Mouse (Mus musculus) left cerebral cortex, adult 18-20 months (tissue): Measurements from ENCODE around the gene Gpr149. TPM values are rescaled to one million over a fixed set of nuclear protein-coding genes. Genes with fewer than 3 reads are reported as not detected.

ENCODE experiments used
- total RNA-seq, 2 experiments: library from RNA; stranded (reverse); gene quantifications; 2 replicates each; pipeline ENCODE4 v1.2.3; 2021

Gpr149 gene
- total RNA-seq, 2 experiments from 2014 or later = 0.84 to 1.7 TPM

Other genes with a start within 250 kb of the Gpr149 start
- gene Dhx36, start 98.1 kb downstream of the Gpr149 start, total RNA-seq = 10 to 100 TPM; 51.7 to 53.3 TPM